Mouse (Mus musculus): ENCODE measurements around the gene Ptp4a2. TPM values are rescaled to one million over a fixed set of nuclear protein-coding genes. Genes with fewer than 3 reads are reported as not detected.
A peak's percentile ranks its signal among the peaks of the same experiment; 100 is the strongest.

Gene Ptp4a2
- total and polyA plus RNA-seq, 3 experiments, result 118 to 619 (median 119) TPM

DNA sequence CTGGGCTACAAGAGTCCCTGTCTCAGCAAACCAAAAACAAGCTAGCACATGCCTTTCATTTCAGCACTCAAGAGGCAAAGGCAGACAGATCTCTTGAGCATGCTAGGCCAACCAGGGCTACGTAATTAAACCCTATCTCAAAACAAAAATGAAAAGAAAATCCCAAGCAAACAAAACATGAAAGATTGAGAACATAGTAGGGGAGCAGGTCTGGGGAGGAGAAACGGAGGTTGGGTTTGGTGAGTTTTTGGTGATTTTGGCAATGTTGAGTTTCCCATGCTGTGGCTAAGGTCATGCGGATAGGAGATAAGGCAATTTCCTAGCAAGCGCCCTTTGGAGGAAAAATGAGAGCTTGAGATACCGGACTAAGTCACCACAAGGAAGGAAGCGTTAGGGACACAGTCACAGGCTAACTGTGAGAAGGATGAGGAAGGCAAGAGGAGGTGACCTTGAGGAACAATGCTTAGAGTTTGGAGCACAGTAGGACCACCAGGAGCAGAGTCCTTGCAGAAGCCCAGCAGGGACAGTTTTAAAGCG lies 18.3 kb upstream of the Ptp4a2 start (continued):
- TF ChIP-seq ETS1 (IDR thresholded peaks at IDR 0.05; ENCODE audit: low read depth, low read length) (peak; percentile 52), CTCF (IDR thresholded peaks at IDR 0.05 in 2 of 3, conservative IDR thresholded peaks at IDR 0.05 in 1 of 3; ENCODE audit: control insufficient read depth in 1 of 3, insufficient read depth in 1 of 3, low read depth in 2 of 3, low read length in 3 of 3, poor library complexity in 1 of 3, severe bottlenecking in 1 of 3) (0 out of 6 replicates have a peak, but pooled peaks of 1 of the 3 experiments have one; percentile 10), BHLHE40 (IDR thresholded peaks at IDR 0.05; ENCODE audit: borderline replicate concordance, low read depth, low read length) (no peak), POLR2AphosphoS5 (IDR thresholded peaks at IDR 0.05; ENCODE audit: borderline replicate concordance, low read depth, low read length) (no peak), MAFK (IDR thresholded peaks at IDR 0.05; ENCODE audit: borderline replicate concordance, low read depth, low read length) (no peak), HCFC1 (IDR thresholded peaks at IDR 0.05; ENCODE audit: low read depth, low read length) (0 out of 2 replicates have a peak, but pooled peaks have one; percentile 26), ELF1 (IDR thresholded peaks at IDR 0.05; ENCODE audit: low read depth, low read length) (no peak), RCOR1 (IDR thresholded peaks at IDR 0.05; ENCODE audit: low read depth, low read length) (no peak)

GRCm38 (mm10) chr4:129793713-129794329 lies 17.2 kb upstream of the Ptp4a2 start:
- no peaks in the 10 kb centered on the region for H3K79me2 ChIP-seq (ENCODE audit: control insufficient read depth, insufficient read depth, low read length, poor library complexity)
- H3K36me3 ChIP-seq (ENCODE audit: control insufficient read depth in 1 of 2, insufficient read depth in 2 of 2, low read length in 2 of 2), result peaks cover 0 to 35% of the 10 kb centered on the region in 2 experiments; a peak in 2 of 4 replicates
- DNase-seq (ENCODE audit: low read depth, low spot score), result peak; percentile 89
- no peaks in the 10 kb centered on the region for H3K27me3 ChIP-seq (ENCODE audit: control insufficient read depth in 1 of 2, insufficient read depth in 2 of 2, low read length in 2 of 2)
- no peaks in the 10 kb centered on the region for H3K9me3 ChIP-seq (replicated peaks; ENCODE audit: insufficient read depth, low read length)
- H3K27ac ChIP-seq (ENCODE audit: control insufficient read depth, low read depth, low read length), result peak overlapping the region; percentile 94
- peak overlapping the region; percentile 35 for H3K9ac ChIP-seq (ENCODE audit: control insufficient read depth, low read depth, low read length, poor library complexity, severe bottlenecking)
- H3K4me3 ChIP-seq (ENCODE audit: control insufficient read depth in 1 of 2, insufficient read depth in 1 of 2, low read depth in 2 of 2, low read length in 2 of 2), result peak overlapping the region in 1 of 2 experiments; percentile 17; a peak in 1 of 4 replicates
- H3K4me1 ChIP-seq (ENCODE audit: control insufficient read depth in 1 of 2, insufficient read depth in 2 of 2, low read length in 2 of 2), result peaks cover 18 to 45% of the 10 kb centered on the region in 2 experiments
- TF ChIP-seq ZKSCAN1 (IDR thresholded peaks at IDR 0.05; ENCODE audit: low read depth, low read length) (no peak), MYC (IDR thresholded peaks at IDR 0.05; ENCODE audit: low read depth, low read length) (0 out of 2 replicates have a peak, but pooled peaks have one; percentile 47), MAX (IDR thresholded peaks at IDR 0.05; ENCODE audit: low read length) (peak; percentile 42; the same call in 1 of the 2 replicates), ETS1 (IDR thresholded peaks at IDR 0.05; ENCODE audit: low read depth, low read length) (peak; percentile 93), RAD21 (IDR thresholded peaks at IDR 0.05; ENCODE audit: low read depth, low read length) (no peak), TAL1 (IDR thresholded peaks at IDR 0.05; ENCODE audit: low read length) (peak; percentile 12; the same call in 1 of the 2 replicates), NELFE (IDR thresholded peaks at IDR 0.05; ENCODE audit: low read depth, low read length) (no peak), E2F4 (IDR thresholded peaks at IDR 0.05; ENCODE audit: borderline replicate concordance, low read depth, low read length) (no peak), KAT2A (conservative IDR thresholded peaks at IDR 0.05; ENCODE audit: low read depth, low read length) (no peak), RCOR1 (IDR thresholded peaks at IDR 0.05; ENCODE audit: low read depth, low read length) (peak; percentile 79), POLR2AphosphoS2 (IDR thresholded peaks at IDR 0.05; ENCODE audit: low read length) (no peak), MEF2A (IDR thresholded peaks at IDR 0.05; ENCODE audit: extremely low read depth, insufficient replicate concordance, low read depth, low read length, poor library complexity, severe bottlenecking) (no peak), POLR2A (IDR thresholded peaks at IDR 0.05; ENCODE audit: control insufficient read depth in 1 of 2, insufficient read depth in 1 of 2, low read depth in 1 of 2, low read length in 2 of 2, poor library complexity in 1 of 2) (no peak), ELF1 (IDR thresholded peaks at IDR 0.05; ENCODE audit: low read depth, low read length) (0 out of 2 replicates have a peak, but pooled peaks have one; percentile 31), MXI1 (IDR thresholded peaks at IDR 0.05; ENCODE audit: low read depth, low read length) (peak; percentile 47), HCFC1 (IDR thresholded peaks at IDR 0.05; ENCODE audit: low read depth, low read length) (peak; percentile 44), USF2 (IDR thresholded peaks at IDR 0.05; ENCODE audit: borderline replicate concordance in 1 of 2, insufficient read depth in 1 of 2, low read depth in 1 of 2, low read length in 2 of 2) (no peak), SIN3A (IDR thresholded peaks at IDR 0.05; ENCODE audit: low read length) (peak; percentile 77), TBP (IDR thresholded peaks at IDR 0.05; ENCODE audit: low read depth, low read length) (no peak), MYB (IDR thresholded peaks at IDR 0.05; ENCODE audit: low read depth, low read length) (no peak), ZNF384 (IDR thresholded peaks at IDR 0.05; ENCODE audit: low read depth, low read length) (no peak), GABPA (IDR thresholded peaks at IDR 0.05; ENCODE audit: low read depth, low read length) (peak; percentile 67; the same call in 1 of the 2 replicates), USF1 (IDR thresholded peaks at IDR 0.05; ENCODE audit: low read depth, low read length) (peak; percentile 50), EP300 (IDR thresholded peaks at IDR 0.05; ENCODE audit: low read depth in 1 of 2, low read length in 2 of 2) (peak; percentile 81 to 85), POLR2AphosphoS5 (IDR thresholded peaks at IDR 0.05; ENCODE audit: borderline replicate concordance, low read depth, low read length) (no peak), UBTF (IDR thresholded peaks at IDR 0.05; ENCODE audit: borderline replicate concordance, insufficient read depth, low read depth, low read length) (no peak), NRF1 (IDR thresholded peaks at IDR 0.05; ENCODE audit: insufficient read depth, low read depth, low read length, poor library complexity, severe bottlenecking) (no peak), SMC3 (IDR thresholded peaks at IDR 0.05; ENCODE audit: low read depth, low read length) (no peak)
